Mouse (Mus musculus) macrophage (primary cell): ENCODE data around the gene Slc32a1. TPM values are rescaled to one million over a fixed set of nuclear protein-coding genes. Genes with fewer than 3 reads are reported as not detected.

Experiments
- H3K27ac ChIP-seq: fragments of 350-480 bp; formaldehyde crosslinking; 2 replicates; pipeline ENCODE4 v1.9.0; 2021
- H3K36me3 ChIP-seq: fragments of 350-480 bp; formaldehyde crosslinking; 2 replicates; pipeline ENCODE4 v1.9.0; 2021; ENCODE audit errors: inconsistent target
- H3K4me3 ChIP-seq: fragments of 350-480 bp; formaldehyde crosslinking; 2 replicates; pipeline ENCODE4 v1.9.0; 2021; ENCODE audit errors: inconsistent target
- H3K79me2 ChIP-seq: fragments of 350-480 bp; formaldehyde crosslinking; 2 replicates; pipeline ENCODE4 v1.9.0; 2021; ENCODE audit errors: inconsistent target
- WGBS: methylation state at CpG from one replicate; pipeline ENCODE4 v1.1.7; 2026; ENCODE audit warnings: inconsistent platforms; ENCODE audit not compliant: missing documents; 5-methylcytosine and 5-hydroxymethylcytosine counted together
- polyA plus RNA-seq: library from polyadenylated mRNA; stranded (reverse); fragments of 250-400 nt; gene quantifications from 3 replicates; pipeline ENCODE4 v1.2.4, GENCODE M21; 2018; ENCODE audit warnings: inconsistent platforms

The Slc32a1 gene
- polyA plus RNA-seq, 1 experiment from 2014 or later, result 1.1 TPM

GRCm38 (mm10) chr2:158600517-158600916, 10.1 kb upstream of the Slc32a1 start:
- no peak overlapping the region for H3K27ac ChIP-seq
- no peak overlapping the region for H3K4me3 ChIP-seq
- H3K36me3 ChIP-seq, result no peaks in the 10 kb centered on the region
- H3K79me2 ChIP-seq, result no peaks in the 10 kb centered on the region
- WGBS, result 0% methylated on average over 1 of the region's 3 CpGs

- 89% methylated on average over 1 of the region's 1 CpGs for WGBS
- H3K36me3 ChIP-seq, result no peaks in the 10 kb centered on the region
- no peaks in the 10 kb centered on the region for H3K79me2 ChIP-seq
- H3K27ac ChIP-seq, result no peak overlapping the region
- H3K4me3 ChIP-seq, result no peak overlapping the region
Measured at GRCm38 (mm10) chr2:158601326-158601725, 9.2 kb upstream of the Slc32a1 start.

- 31% methylated on average over 15 of the region's 15 CpGs for WGBS
- Histone ChIP-seq H3K4me3 (no peak overlapping the region), H3K79me2 (no peaks in the 10 kb centered on the region), H3K36me3 (no peaks in the 10 kb centered on the region), H3K27ac (no peak overlapping the region)
Measured at GRCm38 (mm10) chr2:158602663-158603062, 7.9 kb upstream of the Slc32a1 start.

- Histone ChIP-seq H3K4me3 (no peak overlapping the region), H3K27ac (no peak overlapping the region), H3K79me2 (no peaks in the 10 kb centered on the region), H3K36me3 (no peaks in the 10 kb centered on the region)
- 9% methylated on average over 4 of the region's 4 CpGs for WGBS
Measured at GRCm38 (mm10) chr2:158606511-158606964, 4.0 kb upstream of the Slc32a1 start.

GRCm38 (mm10) chr2:158609681-158610080, 886 bp upstream of the Slc32a1 start:
- Histone ChIP-seq H3K36me3 (no peaks in the 10 kb centered on the region), H3K27ac (no peak overlapping the region), H3K79me2 (no peaks in the 10 kb centered on the region), H3K4me3 (no peak overlapping the region)
- 4% methylated on average over 27 of the region's 27 CpGs for WGBS

- H3K27ac ChIP-seq, result no peak overlapping the region
- no peaks in the 10 kb centered on the region for H3K79me2 ChIP-seq
- no peak overlapping the region for H3K4me3 ChIP-seq
- H3K36me3 ChIP-seq, result no peaks in the 10 kb centered on the region
- 3% methylated on average over 30 of the region's 30 CpGs for WGBS
Measured at GRCm38 (mm10) chr2:158611326-158611719, 756 bp downstream of the Slc32a1 start.

- WGBS, result 14% methylated on average over 29 of the region's 30 CpGs
- Histone ChIP-seq H3K27ac (no peak overlapping the region), H3K36me3 (no peaks in the 10 kb centered on the region), H3K79me2 (no peaks in the 10 kb centered on the region), H3K4me3 (no peak overlapping the region)
Measured at GRCm38 (mm10) chr2:158611726-158612670, 1.4 kb downstream of the Slc32a1 start.

GRCm38 (mm10) chr2:158612671-158613250, 2.2 kb downstream of the Slc32a1 start:
- Histone ChIP-seq H3K27ac (no peak overlapping the region), H3K79me2 (no peaks in the 10 kb centered on the region), H3K4me3 (no peak overlapping the region), H3K36me3 (no peaks in the 10 kb centered on the region)
- 9% methylated on average over 10 of the region's 10 CpGs for WGBS

- Histone ChIP-seq H3K27ac (no peak overlapping the region), H3K36me3 (no peaks in the 10 kb centered on the region), H3K79me2 (no peaks in the 10 kb centered on the region), H3K4me3 (no peak overlapping the region)
- 7% methylated on average over 53 of the region's 53 CpGs for WGBS
Measured at GRCm38 (mm10) chr2:158613541-158614417, 3.2 kb downstream of the Slc32a1 start.

- Histone ChIP-seq H3K79me2 (no peaks in the 10 kb centered on the region), H3K27ac (no peak overlapping the region), H3K4me3 (no peak overlapping the region), H3K36me3 (no peaks in the 10 kb centered on the region)
- WGBS, result 6% methylated on average over 47 of the region's 47 CpGs
Measured at GRCm38 (mm10) chr2:158614418-158614955, 3.9 kb downstream of the Slc32a1 start.

- no peak overlapping the region for H3K4me3 ChIP-seq
- no peaks in the 10 kb centered on the region for H3K36me3 ChIP-seq
- no peaks in the 10 kb centered on the region for H3K79me2 ChIP-seq
- WGBS, result 3% methylated on average over 24 of the region's 24 CpGs
- H3K27ac ChIP-seq, result no peak overlapping the region
Measured at GRCm38 (mm10) chr2:158615161-158615680, 4.7 kb downstream of the Slc32a1 start.

- WGBS, result 11% methylated on average over 13 of the region's 13 CpGs
- H3K79me2 ChIP-seq, result no peaks in the 10 kb centered on the region
- H3K4me3 ChIP-seq, result no peak overlapping the region
- H3K36me3 ChIP-seq, result no peaks in the 10 kb centered on the region
- H3K27ac ChIP-seq, result no peak overlapping the region
Measured at GRCm38 (mm10) chr2:158615702-158616101, 5.1 kb downstream of the Slc32a1 start.

GRCm38 (mm10) chr2:158616296-158616695, 5.7 kb downstream of the Slc32a1 start:
- Histone ChIP-seq H3K4me3 (no peak overlapping the region), H3K36me3 (no peaks in the 10 kb centered on the region), H3K27ac (no peak overlapping the region), H3K79me2 (no peaks in the 10 kb centered on the region)
- 4% methylated on average over 12 of the region's 12 CpGs for WGBS

- WGBS, result 34% methylated on average over 11 of the region's 11 CpGs
- no peaks in the 10 kb centered on the region for H3K79me2 ChIP-seq
- no peak overlapping the region for H3K27ac ChIP-seq
- H3K36me3 ChIP-seq, result no peaks in the 10 kb centered on the region
- no peak overlapping the region for H3K4me3 ChIP-seq
Measured at GRCm38 (mm10) chr2:158616790-158617189, 6.2 kb downstream of the Slc32a1 start.
